Mouse (Mus musculus) frontal cortex, postnatal 10 days (tissue): ENCODE measurements around the gene Tsnax.
A peak's percentile ranks its signal among the peaks of the same experiment; 100 is the strongest.

Experiments
- DNase-seq, 2 experiments: peaks; one replicate each; pipeline ENCODE4 v3.0.0; 2022; ENCODE audit warnings: low spot score in 2 of 2, mixed read lengths in 1 of 2

Tsnax gene

DNA sequence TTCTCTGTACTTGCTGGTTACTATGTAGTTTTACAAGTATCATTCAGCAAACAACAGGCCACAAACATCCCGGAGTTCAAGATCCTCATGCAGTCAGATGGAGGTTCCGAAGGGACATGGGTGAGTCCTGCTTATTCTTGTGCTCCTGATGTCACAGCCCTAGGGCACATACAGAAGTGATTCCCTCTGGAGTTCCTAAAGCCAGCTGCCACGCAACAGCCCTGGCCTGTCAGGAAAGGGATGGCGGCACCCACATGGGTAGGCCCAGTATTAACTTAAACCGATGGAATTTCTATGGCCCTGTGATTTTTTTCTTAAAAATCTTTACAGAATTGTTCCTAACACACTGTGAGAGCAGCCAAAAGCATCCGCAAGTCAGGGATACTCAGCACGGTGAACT, 30.6 kb downstream of the Tsnax start:
- no peak for DNase-seq

DNA sequence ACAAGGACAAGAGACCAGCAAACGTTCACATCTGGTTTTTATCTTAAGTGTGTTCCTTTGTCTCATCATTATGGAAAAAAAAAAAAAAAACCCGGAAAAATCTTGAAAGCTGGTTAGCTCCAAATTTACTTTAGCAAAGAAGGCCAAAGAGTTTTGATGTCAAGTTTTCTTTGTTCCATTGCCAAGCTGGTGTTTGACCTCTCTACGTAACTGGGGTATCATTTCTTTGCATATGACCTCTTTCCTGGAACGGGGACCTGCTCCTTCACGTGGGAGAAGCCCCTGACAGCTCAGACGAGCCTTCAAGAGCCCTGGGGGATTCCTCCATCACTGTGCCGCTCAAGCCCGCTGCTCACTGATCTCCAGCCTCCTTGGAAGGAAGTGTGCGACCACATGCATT, 31.1 kb downstream of the Tsnax start:
- no peak for DNase-seq

DNA sequence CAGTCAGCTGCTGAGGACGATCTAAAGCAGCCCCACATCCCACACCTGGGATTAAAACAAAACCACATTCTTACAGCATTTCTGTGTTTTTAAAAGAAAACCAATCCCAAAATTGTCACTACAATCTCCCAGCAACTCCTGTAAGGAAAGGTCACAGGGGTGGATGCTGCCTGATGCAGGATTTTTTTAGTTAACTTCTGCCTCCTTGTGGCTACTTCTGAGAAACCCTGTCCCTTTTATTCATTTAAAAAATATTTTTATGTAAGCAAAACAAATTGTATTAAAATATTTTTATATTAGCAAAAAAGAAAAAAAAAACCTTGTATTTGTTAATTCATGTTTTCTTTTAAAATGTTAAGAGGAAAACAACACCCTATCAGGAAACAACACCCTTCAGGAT, 33.0 kb downstream of the Tsnax start:
- no peak for DNase-seq

DNA sequence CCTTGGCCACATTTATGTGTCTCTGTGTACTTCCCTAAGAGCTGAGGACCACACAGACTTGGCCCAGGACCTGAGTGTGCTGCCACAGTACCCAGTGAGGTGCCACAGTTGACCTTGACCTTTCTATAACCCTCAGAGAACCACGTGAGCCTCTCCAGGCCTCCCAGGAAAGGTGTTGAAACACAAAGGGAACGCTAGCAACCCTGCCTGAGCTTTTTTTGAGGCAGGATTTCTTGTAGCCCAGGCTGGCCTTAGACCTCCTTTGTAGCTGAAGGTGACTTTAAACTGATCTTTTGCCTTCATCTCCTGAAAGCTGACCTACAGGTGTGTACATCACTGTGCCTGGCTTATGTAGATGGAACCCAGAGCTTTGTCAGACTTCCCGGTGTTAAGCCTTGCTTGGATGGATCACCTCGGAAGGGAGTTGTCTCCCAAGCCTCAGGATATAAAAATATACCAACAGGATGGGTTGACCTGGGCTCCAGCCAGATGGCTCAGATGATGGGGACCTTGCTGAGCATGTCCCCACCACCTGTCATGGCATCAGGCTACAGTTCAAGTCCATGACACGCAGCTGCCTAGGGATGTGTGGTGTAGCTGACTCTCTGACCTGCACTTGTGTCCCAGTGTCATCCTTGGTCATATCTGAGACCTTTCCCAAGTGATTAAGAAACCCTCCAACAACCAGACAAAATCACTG, 36.4 kb downstream of the Tsnax start:
- no peak for DNase-seq

DNA sequence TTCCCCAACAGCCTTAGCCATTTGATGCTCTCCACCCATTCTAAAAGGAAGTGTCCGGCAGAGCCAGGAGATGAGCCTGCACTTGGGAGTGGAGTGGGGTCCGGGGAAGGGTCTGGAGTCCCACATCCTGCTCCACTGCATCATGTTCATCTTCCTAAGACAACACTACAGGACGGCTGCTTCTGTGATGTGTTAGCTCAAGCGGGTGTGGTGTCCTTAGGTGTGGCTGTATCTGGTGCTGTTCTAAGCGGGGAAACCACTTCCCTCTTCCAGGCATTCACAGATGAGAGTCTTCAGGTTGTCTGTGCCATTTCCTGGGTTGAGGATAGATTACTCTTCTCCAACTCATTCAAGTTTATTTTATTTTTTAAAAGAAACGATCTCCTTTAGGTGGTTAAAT, 37.0 kb downstream of the Tsnax start:
- no peak for DNase-seq

DNA sequence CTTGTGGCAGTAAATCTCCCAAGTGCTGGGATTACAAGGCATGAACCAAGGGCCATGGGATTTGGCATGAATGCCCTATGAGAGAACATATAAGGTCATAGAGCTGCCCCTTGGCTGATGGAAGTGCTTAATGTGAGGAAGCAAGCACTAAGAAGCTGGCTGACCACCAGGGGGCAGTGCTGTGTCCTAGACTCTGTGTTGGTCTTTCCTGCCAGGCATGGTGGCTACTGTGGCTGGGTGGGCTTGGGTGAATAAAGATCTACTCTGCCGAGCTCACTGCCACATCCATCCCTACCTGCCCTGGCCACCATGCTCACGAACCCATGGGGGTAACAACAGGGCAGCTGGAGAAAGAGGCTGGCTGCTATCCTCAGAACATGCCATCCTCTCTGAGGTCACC, 39.2 kb downstream of the Tsnax start:
- DNase-seq: peak in 1 of 2 experiments; percentile 63

DNA sequence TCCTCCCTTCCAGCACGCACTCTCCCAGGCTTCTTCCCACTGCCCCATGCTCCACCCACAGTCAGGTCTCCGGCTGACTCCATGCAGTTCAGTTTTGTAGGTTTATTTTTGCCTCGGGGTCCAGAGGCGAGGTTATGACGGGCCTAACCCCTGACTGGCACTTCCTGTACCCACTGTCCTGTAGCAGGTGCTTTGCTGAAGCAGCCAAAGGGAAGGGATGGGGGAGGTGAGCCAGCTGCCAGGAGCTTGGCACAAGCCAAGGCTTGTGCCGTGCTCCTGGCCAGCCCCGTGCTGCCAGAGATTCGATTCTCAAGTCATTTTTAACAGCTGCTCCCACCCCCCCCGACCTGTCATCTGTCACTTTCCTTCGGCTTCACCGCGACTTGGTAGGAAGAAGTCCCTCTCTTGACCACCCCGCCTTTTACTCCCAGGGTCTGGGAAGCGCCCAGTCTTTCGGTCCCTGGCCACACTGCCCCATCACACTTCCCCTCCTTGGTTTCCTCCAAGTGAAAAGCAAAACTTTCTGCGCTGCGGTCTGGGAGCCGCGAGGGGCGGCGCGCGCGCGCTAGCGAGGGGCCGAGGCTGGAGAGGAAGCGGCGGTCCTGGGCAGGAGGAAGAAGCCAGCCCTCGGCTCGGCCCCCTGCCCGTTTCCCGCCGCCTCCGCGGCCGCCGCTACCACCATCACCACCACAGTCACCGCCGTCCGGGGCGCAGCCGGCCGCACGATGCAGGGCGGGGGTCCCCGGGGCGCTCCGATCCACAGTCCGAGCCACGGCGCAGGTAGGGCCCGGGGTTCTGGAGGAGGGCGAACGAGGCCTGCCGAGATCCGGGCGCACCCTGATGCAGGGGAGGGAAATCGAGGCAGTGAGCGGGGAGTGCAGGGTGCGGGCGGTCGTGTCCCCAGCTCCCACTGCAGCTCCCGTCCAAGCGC, 41.0 kb downstream of the Tsnax start, which contains the start of gene Disc1:
Disc1 (plus strand) TSS at position 691 of the 931 bp plus-strand sequence.
- peak; percentile 28 to 38 for DNase-seq

DNA sequence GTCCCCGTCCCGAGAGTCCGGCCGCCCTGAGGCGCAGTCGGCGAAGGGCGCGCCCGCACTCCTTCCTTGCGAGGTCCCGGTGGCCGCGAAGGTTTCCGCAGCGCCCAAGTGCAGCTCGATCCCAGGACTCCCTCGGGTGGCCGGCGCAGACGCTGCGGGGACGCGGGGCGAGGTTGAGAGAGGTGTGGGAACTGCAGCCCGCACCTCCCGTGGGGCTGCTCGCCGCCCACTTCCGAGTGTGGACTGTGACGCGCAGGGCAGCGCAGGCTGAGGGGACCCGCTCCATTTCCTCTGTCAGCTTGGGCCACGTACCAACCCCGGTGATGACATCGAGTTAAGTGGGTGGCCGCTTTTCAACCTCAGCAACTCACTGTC, 41.6 kb downstream of the Tsnax start:
- peak; percentile 41 to 49 for DNase-seq

DNA sequence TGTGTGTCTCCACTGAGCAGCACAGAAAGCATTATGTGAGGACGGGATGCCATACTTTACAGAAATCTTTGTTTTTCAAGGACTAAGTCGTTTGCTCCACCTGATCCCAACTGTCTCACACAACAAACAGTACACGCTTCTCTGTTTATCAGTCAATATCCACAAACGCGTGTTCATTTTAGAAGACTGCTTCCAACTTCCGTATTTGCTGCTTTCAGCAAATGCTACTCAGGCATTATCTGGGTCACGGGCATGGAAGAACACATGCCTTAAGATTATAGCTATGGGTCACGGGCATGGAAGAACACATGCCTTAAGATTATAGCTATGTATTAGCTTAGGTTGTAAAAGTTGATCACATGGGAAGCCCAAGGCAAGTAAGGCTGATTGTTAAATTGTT, 48.1 kb downstream of the Tsnax start:
- DNase-seq: no peak

DNA sequence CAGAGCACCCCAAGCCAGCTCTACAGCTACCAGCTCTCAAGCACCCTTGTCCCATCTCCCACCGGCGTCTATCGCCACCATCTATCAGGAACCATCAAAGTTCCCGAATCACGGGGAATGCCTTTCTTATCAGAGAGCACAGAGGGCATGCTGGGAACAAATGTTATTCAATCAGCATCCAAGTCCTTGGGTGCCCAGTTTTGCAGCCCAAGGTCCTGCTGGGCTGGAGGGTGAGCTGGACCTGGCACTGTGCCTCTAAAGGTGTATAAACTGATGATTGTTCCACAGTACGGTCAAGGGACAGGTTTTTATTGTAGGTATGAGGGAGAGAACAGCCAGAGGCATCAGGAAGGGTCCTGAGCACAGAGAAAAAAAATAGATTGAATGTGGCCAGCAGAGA, 52.8 kb downstream of the Tsnax start:
- no peak for DNase-seq

DNA sequence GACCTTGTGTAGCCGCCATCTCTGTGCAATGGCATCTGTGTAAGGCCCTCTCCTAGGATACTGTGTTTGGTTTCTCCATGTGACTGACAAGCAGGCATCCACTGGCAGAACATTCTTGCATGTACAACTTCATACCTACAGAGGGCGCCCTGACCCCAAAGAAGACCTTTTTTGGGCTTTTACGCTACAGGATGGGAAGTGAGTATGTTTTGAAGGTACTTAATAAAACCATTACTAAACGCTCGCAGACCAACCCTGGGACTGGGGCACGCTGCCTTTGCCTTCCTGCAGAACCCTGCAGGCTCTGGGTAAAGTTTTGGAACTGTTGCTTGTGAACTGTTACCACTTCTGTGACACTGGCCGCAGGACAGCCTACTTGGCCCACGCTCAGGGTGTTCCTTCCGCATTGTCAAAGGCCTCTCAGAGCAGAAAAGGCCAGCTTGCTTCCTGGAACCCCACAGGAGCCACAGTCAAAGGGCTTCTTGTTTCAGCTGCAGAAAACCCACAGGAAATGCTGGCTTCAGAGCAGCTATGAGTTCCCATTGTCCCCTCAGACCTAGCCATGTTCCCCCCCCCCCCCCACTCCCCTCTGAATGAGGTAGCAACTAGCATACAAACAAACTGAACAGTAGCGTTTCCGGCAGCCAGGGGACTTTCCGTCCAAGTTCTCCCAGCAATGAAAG, 54.3 kb downstream of the Tsnax start:
- peak; percentile 64 to 79 for DNase-seq

DNA sequence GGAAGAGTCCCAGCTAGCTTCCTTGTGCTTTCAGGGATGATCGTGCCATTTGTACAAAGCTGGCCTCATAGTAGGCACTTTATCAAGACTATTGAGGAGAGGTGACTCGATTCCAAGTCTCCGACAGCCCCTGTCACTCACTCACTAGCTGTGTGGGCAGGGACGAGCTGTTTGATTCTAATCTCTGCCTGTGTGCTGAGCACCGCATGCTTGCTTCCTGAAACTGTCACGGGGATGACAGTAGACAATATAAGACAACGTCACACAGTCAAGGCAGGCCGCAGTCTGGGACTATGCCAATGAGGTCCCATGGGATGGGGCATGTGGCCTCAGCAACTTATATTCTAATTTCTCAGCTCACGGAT, 54.8 kb downstream of the Tsnax start:
- no peak for DNase-seq

DNA sequence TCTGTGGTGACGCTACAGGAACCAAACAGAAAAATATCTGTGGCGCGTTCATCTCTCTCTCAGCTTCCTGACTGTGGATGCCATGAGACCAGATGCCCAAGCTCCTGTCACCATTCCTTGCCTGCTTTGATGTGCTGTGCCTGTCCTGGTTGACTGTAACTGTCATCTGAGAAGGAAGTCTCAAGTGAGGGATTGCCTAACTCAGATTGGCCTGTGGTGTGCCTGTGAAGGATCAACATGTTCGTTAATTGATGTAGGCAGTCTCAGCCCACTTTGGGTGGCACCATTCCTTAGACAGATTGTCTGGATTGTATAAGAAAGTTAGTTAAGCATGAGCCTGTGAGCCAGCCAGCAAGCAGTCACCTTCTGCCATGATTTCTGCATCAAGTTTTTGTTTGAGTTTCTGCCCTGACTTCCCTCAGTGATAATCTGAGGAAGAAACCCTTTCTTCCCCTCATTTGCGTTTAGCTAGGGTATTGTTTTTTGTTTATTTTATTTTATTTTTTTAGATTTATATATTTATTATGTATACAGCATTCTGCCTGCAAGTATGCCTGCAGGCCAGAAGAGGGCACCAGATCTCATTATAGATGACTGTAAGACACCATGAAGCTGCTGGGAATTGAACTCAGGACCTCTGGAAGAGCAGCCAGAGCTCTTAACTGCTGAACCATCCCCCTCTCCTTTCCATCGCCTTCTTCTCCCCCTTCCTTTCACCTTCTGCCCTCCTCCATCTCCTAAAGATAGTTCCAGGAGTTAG, 55.5 kb downstream of the Tsnax start:
- DNase-seq: no peak

DNA sequence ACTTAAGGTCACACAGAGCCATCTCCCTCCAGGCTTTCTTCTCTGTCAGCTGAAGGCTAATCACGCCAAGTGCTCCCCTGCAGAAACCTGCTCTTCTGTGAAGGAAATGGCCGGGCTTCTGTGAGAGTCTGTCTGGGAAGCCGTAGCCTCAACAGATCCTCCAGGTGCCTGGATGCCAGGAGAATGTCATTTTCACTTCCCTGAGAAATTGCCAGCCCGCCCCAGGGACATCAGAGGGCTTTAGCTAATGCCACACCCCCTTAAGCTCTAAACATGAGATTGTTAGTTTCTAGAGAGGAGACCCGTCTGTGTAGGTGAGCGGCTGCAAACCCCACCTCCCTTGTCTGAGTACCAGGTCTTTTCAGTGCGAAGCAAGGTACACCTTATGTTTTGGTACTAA, 56.5 kb downstream of the Tsnax start:
- DNase-seq: no peak

DNA sequence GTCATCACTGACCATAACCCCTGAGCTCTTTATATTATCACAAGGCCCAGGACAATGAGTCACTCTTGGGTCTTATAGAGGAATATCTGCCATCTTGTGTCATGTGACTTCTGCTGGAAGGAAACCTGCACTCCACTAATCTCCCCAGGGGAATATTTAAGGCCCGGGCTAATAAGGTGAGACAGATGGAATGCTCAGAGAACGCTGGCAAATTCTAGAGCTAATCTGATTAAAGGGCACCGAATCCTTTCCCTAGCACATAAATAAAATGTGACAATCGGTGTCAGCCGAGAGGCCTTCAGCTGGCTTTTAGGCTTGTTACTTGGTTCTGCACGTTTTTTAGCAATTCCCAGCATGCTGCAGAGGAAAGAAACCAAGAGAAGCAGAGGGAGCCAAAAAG, 56.9 kb downstream of the Tsnax start:
- no peak for DNase-seq

DNA sequence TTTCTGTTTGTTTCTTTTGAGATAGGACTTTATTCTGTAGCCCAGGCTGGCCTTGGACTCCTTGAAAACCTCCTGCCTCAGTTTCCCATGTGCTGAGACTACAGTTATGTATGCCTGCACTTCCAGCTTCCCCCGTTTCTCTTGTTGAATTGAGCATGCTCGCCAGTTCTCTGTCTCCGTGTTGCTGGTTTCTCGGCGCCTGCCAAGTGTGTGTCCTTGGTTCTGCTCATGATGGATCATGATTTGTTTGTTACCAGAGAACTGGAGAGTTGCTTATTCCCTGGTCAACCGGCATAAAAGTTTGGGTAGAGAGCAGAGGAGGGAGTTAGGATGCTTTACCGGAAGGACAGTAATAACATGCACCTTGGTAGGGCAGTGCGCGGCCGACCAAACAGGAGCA, 61.3 kb downstream of the Tsnax start:
- no peak for DNase-seq

DNA sequence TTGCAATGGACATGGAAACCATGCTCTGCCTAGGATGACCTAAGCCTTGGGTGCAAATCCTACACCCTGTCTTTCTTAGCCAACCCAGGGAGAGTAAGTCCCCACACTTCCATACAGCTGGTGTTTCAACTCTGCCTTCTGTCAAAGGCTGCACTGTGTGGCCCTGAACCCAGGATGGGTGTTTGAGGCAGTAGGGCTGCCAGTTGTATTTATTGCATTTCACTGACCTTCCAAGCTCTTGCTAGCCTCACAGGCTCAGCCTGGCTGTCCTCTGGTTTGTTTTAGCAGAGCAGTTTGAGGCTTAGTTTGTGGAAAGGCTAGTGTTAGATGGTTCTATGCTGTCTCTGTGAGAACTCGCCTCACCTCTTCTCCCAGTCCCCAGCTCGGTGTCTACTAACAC, 61.8 kb downstream of the Tsnax start:
- DNase-seq: no peak

DNA sequence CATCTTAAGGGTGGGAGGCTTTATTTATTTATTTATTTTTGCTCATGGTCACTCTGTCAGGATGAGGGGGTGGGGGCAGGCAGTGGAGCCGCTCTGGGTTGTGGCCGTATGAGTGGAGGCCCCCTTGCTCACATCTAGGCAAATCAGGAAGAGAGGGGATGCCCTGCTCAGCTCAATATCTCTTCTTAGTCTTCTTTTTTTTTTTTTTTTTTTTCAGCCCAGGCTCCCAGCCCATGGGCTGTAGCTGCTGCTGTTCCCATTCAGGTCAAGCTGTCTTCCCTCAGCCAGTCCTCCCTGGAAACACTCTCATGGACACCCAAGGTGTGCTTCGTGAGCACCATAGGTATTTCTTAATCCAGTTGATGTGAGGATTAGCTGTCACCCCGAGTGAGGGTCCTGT, 62.6 kb downstream of the Tsnax start:
- no peak for DNase-seq

DNA sequence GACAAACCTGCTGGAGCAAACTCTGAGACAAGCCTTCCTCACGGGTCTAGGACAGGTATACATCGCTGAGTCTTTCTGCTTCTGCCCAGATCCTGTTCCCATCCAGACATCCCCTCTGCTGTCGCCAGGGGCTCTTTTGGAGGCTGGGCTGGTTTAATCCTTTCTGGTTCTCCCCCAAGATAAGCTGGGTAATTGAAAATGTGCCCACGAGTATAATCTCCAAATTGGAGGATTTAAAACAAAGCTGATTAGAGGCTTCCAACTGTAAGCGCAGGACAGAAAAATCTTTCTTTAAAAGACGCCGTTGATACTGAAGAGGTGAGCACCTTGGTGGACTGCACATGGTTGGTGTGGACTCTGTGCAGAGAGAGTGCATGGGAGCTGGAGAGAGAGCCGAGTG, 64.5 kb downstream of the Tsnax start:
- DNase-seq: no peak

DNA sequence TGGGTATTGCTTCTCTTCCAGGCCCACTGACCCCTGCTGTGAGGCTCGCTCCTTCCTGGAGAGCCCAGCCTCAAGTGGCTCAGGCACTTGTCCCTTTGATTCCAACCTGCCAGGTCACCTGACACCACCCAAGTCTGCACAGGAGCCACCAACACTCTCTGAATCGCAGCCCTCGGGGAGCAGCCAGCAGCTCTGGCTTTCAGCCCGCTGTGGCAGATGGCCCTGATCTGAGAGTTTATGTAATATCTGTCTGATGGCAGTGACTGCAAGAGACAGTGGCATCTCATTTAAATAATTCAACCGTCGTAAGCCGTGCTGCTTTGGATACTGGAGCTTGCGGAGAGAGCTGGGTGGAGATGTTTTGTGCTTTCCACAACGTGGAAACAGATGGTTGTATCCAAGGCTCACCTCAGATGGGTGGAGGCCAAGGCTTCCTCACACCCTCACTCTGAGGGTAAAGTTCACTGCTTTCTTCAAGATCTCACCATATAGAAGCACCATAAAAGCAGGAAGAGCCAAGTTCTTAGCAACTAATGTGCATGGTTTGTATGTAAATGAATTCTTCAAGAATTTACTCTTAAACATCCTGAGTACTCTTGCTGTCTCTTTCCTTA, 66.1 kb downstream of the Tsnax start:
- peak; percentile 62 to 72 for DNase-seq
